Mouse (Mus musculus) megakaryocyte, embryonic 14.5 days (primary cell): ENCODE measurements at regions not wholly inside any gene's neighbourhood (a gene's known extent, or its start where the extent isn't known, plus 50 kb on each side); places are given as distances from the start of the nearest gene placed in this dataset.

Experiments used
- FLI1 ChIP-seq: IDR thresholded peaks from 2 replicates; pipeline ENCODE4 v1.6.1; 2012; ENCODE audit warnings: low read length, inconsistent platforms, mixed read lengths
- GATA1 ChIP-seq: IDR thresholded peaks from 3 replicates; pipeline ENCODE4 v1.6.1; 2012; ENCODE audit warnings: mixed read lengths, low read length, inconsistent platforms, borderline replicate concordance

- TF ChIP-seq GATA1 (no peak), FLI1 (no peak)
Observed at GRCm38 (mm10) chr16:73652976-73653690, 758.5 kb downstream of the Robo2 start.
